Mouse (Mus musculus) cerebellum, adult 2 months (tissue): ENCODE measurements at regions not wholly inside any gene's neighbourhood (a gene's known extent, or its start where the extent isn't known, plus 50 kb on each side); places are given as distances from the start of the nearest gene placed in this dataset.

Experiments used
- CTCF ChIP-seq: fragments of 200-500 bp; IDR thresholded peaks from 2 replicates; pipeline ENCODE4 v1.5.1; 2011; ENCODE audit warnings: low read depth, mild to moderate bottlenecking, control low read depth, low read length, moderate library complexity, borderline replicate concordance; ENCODE audit not compliant: insufficient read depth
- POLR2A ChIP-seq: fragments of 200-500 bp; IDR thresholded peaks from 2 replicates; pipeline ENCODE4 v1.6.1; 2011; ENCODE audit warnings: low read length, control low read depth, borderline replicate concordance; ENCODE audit not compliant: insufficient read depth

DNA sequence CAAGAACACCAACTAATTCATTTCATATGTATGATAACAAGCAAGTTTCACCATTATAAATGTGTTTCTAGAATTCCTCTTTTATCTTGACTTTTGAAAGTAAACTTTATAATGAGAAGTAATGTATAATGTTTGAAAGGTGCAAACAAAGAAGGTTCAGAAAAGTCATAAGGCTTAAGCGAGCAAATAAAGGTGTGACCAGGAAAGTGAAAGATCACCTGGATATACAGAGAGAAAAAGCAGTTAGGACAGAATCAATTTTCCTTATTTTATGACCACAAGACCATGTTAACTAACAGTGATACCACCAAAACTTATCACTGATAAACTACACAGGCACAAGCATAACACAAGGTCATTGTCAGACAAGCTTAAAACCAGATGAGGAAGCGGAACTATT is 97.2 kb upstream of the Steap4 start:
- TF ChIP-seq CTCF (no peak), POLR2A (no peak)
